Mouse (Mus musculus): Measurements from ENCODE around the gene Lims1.

Lims1 gene

GRCm38 (mm10) chr10:58447280-58447781 is 124.1 kb downstream of the Lims1 start:
- DNase-seq: no peak

- no peak for DNase-seq
These were observed 128.3 kb downstream of the Lims1 start for GRCm38 (mm10) chr10:58451575-58451974.

- no peak for DNase-seq
These were observed 128.9 kb downstream of the Lims1 start for GRCm38 (mm10) chr10:58452185-58452584.

- DNase-seq: no peak
These were observed 136.6 kb downstream of the Lims1 start for GRCm38 (mm10) chr10:58459896-58460295.
